Comparison of ENCODE assay signal across 9 mouse cellular contexts in genomic region chr10:109746901-109747300, GRCm38 (mm10).
A peak's percentile ranks its signal among the peaks of the same experiment; 100 is the strongest.
DNase-seq lines count a peak whose midpoint lies in the region; ATAC-seq and TF ChIP-seq lines count a peak whose summit lies in the region.
"Had no signal": no experiment of that assay in that cellular context is flagged by ENCODE, and none has a peak within 500 bp of the region (broad histone marks: within the 10 kb centered on the region; RNA-seq: fewer than 3 reads in every experiment).

No protein-coding gene starts in this region.

- no peak overlapping the region for H3K27ac ChIP-seq in embryonic facial prominence, embryonic 11.5 days (replicated peaks; ENCODE audit: low read depth, low read length)
- H3K27ac ChIP-seq in embryonic facial prominence, embryonic 10.5 days (replicated peaks) = no peak overlapping the region
- H3K27ac ChIP-seq in lung, embryonic 14.5 days (ENCODE audit: low read depth) = no peak overlapping the region
- H3K27ac ChIP-seq: liver, embryonic 14.5 days had no signal

- no peaks in the 10 kb centered on the region for H3K27me3 ChIP-seq in embryonic facial prominence, embryonic 11.5 days (ENCODE audit: control insufficient read depth, insufficient read depth, low read length)
- H3K27me3 ChIP-seq in embryonic facial prominence, embryonic 10.5 days (replicated peaks; ENCODE audit: low read depth, poor library complexity, severe bottlenecking) = no peaks in the 10 kb centered on the region
- no peaks in the 10 kb centered on the region for H3K27me3 ChIP-seq in lung, embryonic 14.5 days (ENCODE audit: insufficient read depth, low read length)

- no peak overlapping the region for H3K4me2 ChIP-seq in embryonic facial prominence, embryonic 11.5 days (ENCODE audit: low read depth, low read length)
- no peak overlapping the region for H3K4me2 ChIP-seq in lung, embryonic 14.5 days

- no peaks in the 10 kb centered on the region for H3K9me3 ChIP-seq in embryonic facial prominence, embryonic 11.5 days (replicated peaks; ENCODE audit: control insufficient read depth, low read length)
- H3K9me3 ChIP-seq in embryonic facial prominence, embryonic 10.5 days = 0 out of 2 replicates have a peak, but pooled peaks cover 5% of the 10 kb centered on the region
- no peaks in the 10 kb centered on the region for H3K9me3 ChIP-seq in lung, embryonic 14.5 days (ENCODE audit: low read depth, low read length)

- no peak overlapping the region for H3K9ac ChIP-seq in embryonic facial prominence, embryonic 11.5 days (replicated peaks; ENCODE audit: low read length)
- no peak overlapping the region for H3K9ac ChIP-seq in lung, embryonic 14.5 days
- H3K9ac ChIP-seq: liver, embryonic 14.5 days had no signal

- ATAC-seq in embryonic facial prominence, embryonic 11.5 days (replicated peaks; ENCODE audit: insufficient number of reproducible peaks, low FRiP score, low TSS enrichment, low read depth) = no peak
- ATAC-seq in lung, embryonic 14.5 days (ENCODE audit: insufficient read depth) = no peak

- 55% methylated on average over 3 of the region's 3 CpGs for WGBS in embryonic facial prominence, embryonic 11.5 days
- 60% methylated on average over 3 of the region's 3 CpGs for WGBS in embryonic facial prominence, embryonic 10.5 days
- 27% methylated on average over 3 of the region's 3 CpGs for WGBS in lung, embryonic 14.5 days

- H3K4me1 ChIP-seq in embryonic facial prominence, embryonic 11.5 days (ENCODE audit: control insufficient read depth, insufficient read depth, low read length) = no peaks in the 10 kb centered on the region
- H3K4me1 ChIP-seq in embryonic facial prominence, embryonic 10.5 days = no peaks in the 10 kb centered on the region
- no peaks in the 10 kb centered on the region for H3K4me1 ChIP-seq in lung, embryonic 14.5 days (ENCODE audit: insufficient read depth)

- peak; percentile 61 for DNase-seq in embryonic facial prominence, embryonic 11.5 days (ENCODE audit: low spot score)
- DNase-seq in embryonic facial prominence, embryonic 10.5 days (ENCODE audit: low spot score) = no peak
- DNase-seq in lung, embryonic 14.5 days = peak; percentile 69
- DNase-seq in lung, postnatal 25 days (ENCODE audit: low spot score) = no peak
- peak; percentile 52 to 69 for DNase-seq in cerebellum, postnatal 10 days
- peak; percentile 71 for DNase-seq in retina, embryonic 14.5 days (ENCODE audit: low spot score)
- DNase-seq in thymus, postnatal 36 days = no peak
- no peak for DNase-seq in kidney, adult 18-20 months

- peak; percentile 57 for TF ChIP-seq CTCF in lung, embryonic 14.5 days (IDR thresholded peaks at IDR 0.05; ENCODE audit: low read depth)

- no peak overlapping the region for H3K4me3 ChIP-seq in embryonic facial prominence, embryonic 11.5 days (ENCODE audit: low read depth, low read length)
- no peak overlapping the region for H3K4me3 ChIP-seq in embryonic facial prominence, embryonic 10.5 days
- H3K4me3 ChIP-seq in lung, embryonic 14.5 days (ENCODE audit: low read depth, low read length) = no peak overlapping the region

- no peaks in the 10 kb centered on the region for H3K36me3 ChIP-seq in embryonic facial prominence, embryonic 11.5 days (replicated peaks; ENCODE audit: control insufficient read depth, insufficient read depth, low read depth, low read length)
- no peaks in the 10 kb centered on the region for H3K36me3 ChIP-seq in embryonic facial prominence, embryonic 10.5 days (replicated peaks)
- H3K36me3 ChIP-seq in lung, embryonic 14.5 days (ENCODE audit: insufficient read depth) = no peaks in the 10 kb centered on the region

Comparison
In these comparisons a context has a peak if more than half of its experiments do, and no peak if none do; other contexts are left out.
1. DNase-seq: peak in embryonic facial prominence, embryonic 11.5 days (single experiment), lung, embryonic 14.5 days (single experiment), cerebellum, postnatal 10 days (2 of 2) and retina, embryonic 14.5 days (single experiment); none in embryonic facial prominence, embryonic 10.5 days (single experiment), lung, postnatal 25 days (single experiment), thymus, postnatal 36 days (0 of 2) and kidney, adult 18-20 months (single experiment).